In the genomic region with DNA sequence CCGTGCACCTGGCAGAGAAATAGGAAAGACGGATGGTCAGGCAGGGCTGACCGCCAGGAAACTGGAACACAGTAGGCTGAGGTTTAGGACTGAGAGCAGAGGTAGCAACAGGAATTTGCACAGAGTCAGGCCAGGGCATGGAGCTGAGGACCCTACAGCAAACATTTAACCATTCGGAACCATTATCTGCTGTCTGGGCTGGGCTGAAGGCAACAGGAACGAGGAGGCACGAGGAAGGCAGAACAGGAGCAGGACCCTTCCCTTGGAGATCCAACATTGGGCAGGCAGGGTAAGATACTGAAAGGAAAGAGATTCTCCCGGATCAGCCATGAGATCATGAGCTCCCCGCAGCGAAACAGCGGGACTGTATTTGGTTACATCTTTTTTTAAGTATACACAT, we compare ENCODE assay signal across 25 mouse cellular contexts. TPM values are rescaled to one million over a fixed set of nuclear protein-coding genes. Genes with fewer than 3 reads are reported as not detected.
"Had no signal": no experiment of that assay in that cellular context is flagged by ENCODE, and none has a peak within 500 bp of the region (broad histone marks: within the 10 kb centered on the region; RNA-seq: fewer than 3 reads in every experiment).

No protein-coding gene starts in this region.

- ATAC-seq: midbrain, embryonic 16.5 days had no signal

- H3K4me3 ChIP-seq: midbrain, embryonic 10.5 days; myocyte; neural tube, embryonic 13.5 days; neural tube, embryonic 15.5 days had no signal

- DNase-seq: lung, adult 18-20 months; lung, embryonic 14.5 days; lung, postnatal 10 days; midbrain, embryonic 14.5 days; retina, postnatal 1 day; right cerebral cortex, adult 18-20 months; right cerebral cortex, postnatal 25 days; right cerebral cortex, postnatal 4 days; spleen, adult 18-20 months; thymus, adult 18-20 months; thymus, postnatal 14 days; thymus, postnatal 36 days had no signal

- H3K9ac ChIP-seq: lung, embryonic 14.5 days; neural tube, embryonic 13.5 days; neural tube, embryonic 15.5 days had no signal

- H3K36me3 ChIP-seq: midbrain, embryonic 10.5 days; neural tube, embryonic 13.5 days; neural tube, embryonic 15.5 days had no signal

- H3K4me2 ChIP-seq: lung, embryonic 14.5 days; neural tube, embryonic 13.5 days; neural tube, embryonic 15.5 days had no signal

- H3K27ac ChIP-seq: midbrain, embryonic 10.5 days; neural tube, embryonic 13.5 days; neural tube, embryonic 15.5 days had no signal

- H3K9me3 ChIP-seq: midbrain, embryonic 10.5 days; neural tube, embryonic 13.5 days; neural tube, embryonic 15.5 days had no signal

RNA-seq across cellular contexts. Expression of gene Kcna7, which starts 2.4 kb away (rescaled TPM):
- total RNA-seq: megakaryocyte, adult 5-6 weeks; megakaryocyte-erythroid progenitor cell, adult 5-6 weeks had no signal
- polyA plus RNA-seq: lung, embryonic 14.5 days; lung, embryonic 16.5 days; midbrain, embryonic 10.5 days; midbrain, embryonic 14.5 days; midbrain, embryonic 16.5 days; neural tube, embryonic 13.5 days; small intestine, adult 2 months; stomach, embryonic 14.5 days had no signal

RNA-seq across cellular contexts. Expression of gene Ntf5, which starts 5.7 kb away (rescaled TPM):
- total RNA-seq: megakaryocyte, adult 5-6 weeks; megakaryocyte-erythroid progenitor cell, adult 5-6 weeks had no signal
- polyA plus RNA-seq: midbrain, embryonic 14.5 days; midbrain, embryonic 16.5 days; neural tube, embryonic 13.5 days; neural tube, embryonic 15.5 days had no signal

RNA-seq across cellular contexts. Expression of gene Lhb, which starts 12.8 kb away (rescaled TPM):
- total RNA-seq: megakaryocyte, adult 5-6 weeks; megakaryocyte-erythroid progenitor cell, adult 5-6 weeks had no signal
- polyA plus RNA-seq: lung, embryonic 14.5 days; midbrain, embryonic 10.5 days; neural tube, embryonic 11.5 days; neural tube, embryonic 13.5 days; small intestine, adult 2 months; stomach, embryonic 16.5 days; thymus, postnatal 0 days had no signal
